Mouse (Mus musculus) hindbrain, embryonic 15.5 days (tissue): ENCODE results near the gene Ncbp3. TPM values are rescaled to one million over a fixed set of nuclear protein-coding genes. Genes with fewer than 3 reads are reported as not detected.

Experiments used
- ATAC-seq: fragments of 200-750 bp; cut with Nextera tagmentation; 2 replicates; pipeline ENCODE4 v1.8.0; 2017; ENCODE audit warnings: low read depth, moderate number of reproducible peaks, moderate TSS enrichment; ENCODE audit not compliant: low FRiP score
- H3K27ac ChIP-seq: fragments of 300-500 bp; sonication (generic); replicated peaks from 2 replicates; pipeline ENCODE4 v1.5.1; 2015; ENCODE audit warnings: mild to moderate bottlenecking, inconsistent platforms
- H3K27me3 ChIP-seq: fragments of 300-500 bp; sonication (generic); 2 replicates; pipeline ENCODE4 v1.6.1; 2015; ENCODE audit warnings: control low read depth, inconsistent platforms
- H3K36me3 ChIP-seq: fragments of 300-500 bp; sonication (generic); 2 replicates; pipeline ENCODE4 v1.6.1; 2015; ENCODE audit warnings: control low read depth, inconsistent platforms
- H3K4me1 ChIP-seq: fragments of 300-500 bp; sonication (generic); replicated peaks from 2 replicates; pipeline ENCODE4 v1.6.1; 2015; ENCODE audit warnings: control low read depth, inconsistent platforms
- H3K4me2 ChIP-seq: fragments of 300-500 bp; sonication (generic); 2 replicates; pipeline ENCODE4 v1.6.1; 2015; ENCODE audit warnings: moderate library complexity, mild to moderate bottlenecking, inconsistent platforms
- H3K4me3 ChIP-seq: fragments of 300-500 bp; sonication (generic); 2 replicates; pipeline ENCODE4 v1.5.1; 2015; ENCODE audit warnings: mild to moderate bottlenecking, inconsistent platforms
- H3K9ac ChIP-seq: fragments of 300-500 bp; sonication (generic); 2 replicates; pipeline ENCODE4 v1.6.1; 2015; ENCODE audit warnings: inconsistent platforms
- H3K9me3 ChIP-seq: fragments of 300-500 bp; sonication (generic); 2 replicates; pipeline ENCODE4 v1.6.1; 2016; ENCODE audit warnings: control low read depth, inconsistent platforms
- WGBS: fragments of 180-500 bp; shearing (Covaris S2); methylation state at CpG from one replicate; pipeline ENCODE4 v1.1.7; 2015; 5-methylcytosine and 5-hydroxymethylcytosine counted together
- polyA plus RNA-seq: library from polyadenylated mRNA; unstranded; fragments of >200 nt; fragmentation: Nextera tagmentation; extraction: Ambion mirVana; gene quantifications from 2 replicates; pipeline ENCODE4 v1.2.1, GENCODE M21; 2015

The Ncbp3 gene
- polyA plus RNA-seq, 1 experiment from 2014 or later, result 10.4 TPM

DNA sequence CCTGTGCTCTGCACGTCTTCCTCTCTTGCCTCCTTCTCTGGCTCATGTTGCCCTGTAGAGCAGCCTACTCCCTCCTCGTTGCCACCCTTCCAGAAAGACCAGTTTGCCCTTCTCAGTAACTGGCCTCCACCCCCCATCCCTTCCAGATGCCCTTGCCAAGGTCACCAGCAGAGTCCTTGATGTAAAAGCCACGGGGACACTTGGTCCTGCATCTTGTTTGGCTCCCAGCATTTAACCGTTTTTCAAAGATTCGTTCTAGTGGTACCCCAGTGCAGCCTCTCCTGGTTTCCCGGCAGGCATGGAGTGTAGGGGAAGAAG lies 31.5 kb upstream of the Ncbp3 start:
- no peak overlapping the region for H3K4me2 ChIP-seq
- H3K27me3 ChIP-seq, result peaks cover 10% of the 10 kb centered on the region; the same call in 1 of the 2 replicates
- peak overlapping the region; percentile 17; the same call in 1 of the 2 replicates for H3K27ac ChIP-seq
- H3K9me3 ChIP-seq, result no peaks in the 10 kb centered on the region
- no peaks in the 10 kb centered on the region for H3K36me3 ChIP-seq
- no peak overlapping the region for H3K4me3 ChIP-seq
- ATAC-seq, result no peak
- no peak overlapping the region for H3K9ac ChIP-seq
- 64% methylated on average over 6 of the region's 6 CpGs for WGBS
- peaks cover 34% of the 10 kb centered on the region for H3K4me1 ChIP-seq

DNA sequence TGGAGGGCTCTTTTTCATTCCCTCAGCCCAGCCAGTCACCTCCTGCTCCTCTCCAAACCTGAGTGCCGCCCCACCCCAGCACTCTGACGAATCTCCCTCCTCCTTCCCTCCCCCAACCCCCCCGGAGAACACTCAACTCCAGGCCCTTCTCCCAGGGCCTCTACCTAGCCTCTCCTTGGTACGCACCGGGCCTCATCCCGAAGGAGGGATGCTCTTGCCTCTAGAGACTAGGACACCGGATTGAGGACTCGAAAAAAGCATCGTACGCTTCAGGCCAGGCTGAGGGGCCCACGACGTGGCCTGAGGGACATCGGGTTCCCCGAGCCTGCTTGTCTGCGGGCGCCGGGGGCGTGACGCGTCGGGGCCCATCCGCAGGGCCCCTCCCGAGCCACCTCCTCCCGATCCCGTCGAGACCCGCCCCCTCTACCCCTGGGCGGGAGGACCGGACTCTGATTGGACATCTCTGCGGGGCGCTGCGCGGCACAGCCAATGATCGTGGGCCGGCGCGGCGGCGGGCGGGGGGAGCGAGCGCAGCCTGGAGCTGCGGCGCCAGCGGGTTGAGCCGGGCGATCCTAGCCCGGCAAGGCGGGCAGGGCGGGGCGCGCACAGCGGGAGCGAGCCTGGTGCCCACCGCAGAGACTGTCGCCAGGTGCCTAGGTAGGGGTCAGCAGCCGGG lies 29.0 kb upstream of the Ncbp3 start, which contains the start of gene Camkk1:
Gene Camkk1, plus strand, starts transcription at position 538 of the 676 bp plus-strand sequence.
- peak within 1 kb of the TSS; percentile 84 for H3K4me3 ChIP-seq
- under 1% methylated on average over 57 of the region's 57 CpGs for whole genome bisulfite sequencing
- peaks cover 10% of the 10 kb centered on the region; the same call in 1 of the 2 replicates for H3K27me3 ChIP-seq
- peak within 1 kb of the TSS; percentile 80 for H3K27ac ChIP-seq
- ATAC-seq, result peak; percentile 93
- H3K4me1 ChIP-seq, result peaks cover 34% of the 10 kb centered on the region
- H3K9me3 ChIP-seq, result no peaks in the 10 kb centered on the region
- peak within 1 kb of the TSS; percentile 76 for H3K9ac ChIP-seq
- no peaks in the 10 kb centered on the region for H3K36me3 ChIP-seq
- peak within 1 kb of the TSS; percentile 94 for H3K4me2 ChIP-seq

- Histone ChIP-seq H3K9me3 (no peaks in the 10 kb centered on the region), H3K4me2 (peak overlapping the region; percentile 94), H3K27me3 (peaks cover 10% of the 10 kb centered on the region; the same call in 1 of the 2 replicates), H3K4me1 (peaks cover 36% of the 10 kb centered on the region), H3K4me3 (peak overlapping the region; percentile 84), H3K27ac (peak overlapping the region; percentile 80), H3K9ac (peak overlapping the region; percentile 76), H3K36me3 (no peaks in the 10 kb centered on the region)
- 1% methylated on average over 45 of the region's 46 CpGs for WGBS
- peak; percentile 68 for ATAC-seq
Observed at GRCm38 (mm10) chr11:73019147-73019795, 28.3 kb upstream of the Ncbp3 start.

GRCm38 (mm10) chr11:73020953-73021800 lies 26.4 kb upstream of the Ncbp3 start:
- Histone ChIP-seq H3K36me3 (no peaks in the 10 kb centered on the region; the same call in 1 of the 2 replicates), H3K4me3 (no peak overlapping the region), H3K9ac (0 out of 2 replicates have a peak overlapping the region, but pooled peaks have one; percentile 3), H3K27ac (no peak overlapping the region), H3K4me1 (peaks cover 23% of the 10 kb centered on the region), H3K9me3 (no peaks in the 10 kb centered on the region), H3K27me3 (peaks cover 10% of the 10 kb centered on the region; the same call in 1 of the 2 replicates), H3K4me2 (no peak overlapping the region)
- ATAC-seq, result no peak
- WGBS, result 58% methylated on average over 7 of the region's 7 CpGs

GRCm38 (mm10) chr11:73023099-73023498 lies 24.5 kb upstream of the Ncbp3 start:
- Histone ChIP-seq H3K9ac (no peak overlapping the region), H3K4me2 (no peak overlapping the region), H3K36me3 (peaks cover 4% of the 10 kb centered on the region; the same call in 1 of the 2 replicates), H3K4me1 (peaks cover 20% of the 10 kb centered on the region), H3K4me3 (no peak overlapping the region), H3K27me3 (peaks cover 3% of the 10 kb centered on the region; the same call in 1 of the 2 replicates), H3K27ac (no peak overlapping the region), H3K9me3 (no peaks in the 10 kb centered on the region)
- 60% methylated on average over 9 of the region's 9 CpGs for WGBS
- no peak for ATAC-seq

DNA sequence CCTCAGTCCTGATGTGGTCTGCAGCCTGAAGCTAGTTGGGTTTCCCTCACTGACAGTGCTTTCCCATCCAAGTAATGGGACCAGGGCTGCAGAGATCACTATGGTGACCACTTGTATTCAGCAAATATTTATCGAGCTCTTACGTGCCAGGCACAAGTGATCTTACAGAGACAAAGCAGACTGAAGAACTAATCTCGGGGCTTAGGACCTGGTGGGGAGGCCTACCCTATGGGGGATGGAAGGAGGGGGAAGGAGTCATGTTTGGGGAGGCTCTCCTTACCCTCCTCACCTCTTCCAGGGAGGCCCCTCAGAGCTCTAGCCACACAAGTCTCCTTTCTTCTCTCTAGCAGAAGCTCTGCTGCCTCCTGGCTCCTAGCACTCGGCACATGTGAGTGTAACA lies 23.8 kb upstream of the Ncbp3 start:
- no peak for ATAC-seq
- Histone ChIP-seq H3K9ac (no peak overlapping the region), H3K9me3 (no peaks in the 10 kb centered on the region), H3K27me3 (peaks cover 3% of the 10 kb centered on the region; the same call in 1 of the 2 replicates), H3K36me3 (peaks cover 7% of the 10 kb centered on the region; the same call in 1 of the 2 replicates), H3K4me3 (no peak overlapping the region), H3K27ac (no peak overlapping the region), H3K4me2 (no peak overlapping the region), H3K4me1 (peaks cover 16% of the 10 kb centered on the region)
- 38% methylated on average over 4 of the region's 4 CpGs for WGBS

DNA sequence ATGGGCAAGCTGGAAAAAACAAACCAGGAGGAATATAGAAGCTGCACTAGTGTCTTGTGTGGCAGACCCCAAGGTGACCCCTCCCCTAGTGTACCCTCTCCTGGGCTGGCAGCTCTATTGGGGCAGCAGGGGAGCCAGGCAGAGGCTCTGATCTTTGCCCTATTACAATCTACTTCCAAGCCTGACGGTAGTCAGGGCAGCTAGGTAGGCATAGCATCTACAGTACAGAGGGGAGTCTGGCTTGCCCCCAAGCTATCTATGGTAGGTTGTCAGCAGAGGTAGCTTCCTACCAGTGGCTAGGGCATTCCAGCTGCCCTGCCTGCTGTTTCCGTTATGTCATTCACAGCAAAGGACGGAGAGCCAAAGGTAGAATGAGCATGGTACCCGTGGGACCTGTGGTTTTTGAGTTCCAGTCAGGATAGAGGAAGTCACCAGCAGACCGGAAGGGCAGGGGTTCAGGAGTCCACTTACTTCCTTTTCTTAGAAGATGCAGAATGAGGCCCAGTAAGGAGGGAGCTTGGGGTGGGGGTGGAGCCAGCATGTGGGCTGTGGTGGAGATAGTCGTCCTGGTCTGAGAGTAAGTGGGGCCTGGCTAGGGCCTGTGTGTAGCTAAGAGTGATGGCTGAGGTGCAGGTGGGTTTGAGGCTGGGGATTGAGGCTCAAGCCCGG lies 23.2 kb upstream of the Ncbp3 start:
- Histone ChIP-seq H3K27ac (no peak overlapping the region), H3K9ac (no peak overlapping the region), H3K4me1 (peaks cover 14% of the 10 kb centered on the region), H3K4me2 (no peak overlapping the region), H3K4me3 (no peak overlapping the region), H3K9me3 (no peaks in the 10 kb centered on the region), H3K36me3 (peaks cover 13% of the 10 kb centered on the region; the same call in 1 of the 2 replicates), H3K27me3 (peaks cover 3% of the 10 kb centered on the region; the same call in 1 of the 2 replicates)
- WGBS, result 65% methylated on average over 7 of the region's 7 CpGs
- ATAC-seq, result no peak

DNA sequence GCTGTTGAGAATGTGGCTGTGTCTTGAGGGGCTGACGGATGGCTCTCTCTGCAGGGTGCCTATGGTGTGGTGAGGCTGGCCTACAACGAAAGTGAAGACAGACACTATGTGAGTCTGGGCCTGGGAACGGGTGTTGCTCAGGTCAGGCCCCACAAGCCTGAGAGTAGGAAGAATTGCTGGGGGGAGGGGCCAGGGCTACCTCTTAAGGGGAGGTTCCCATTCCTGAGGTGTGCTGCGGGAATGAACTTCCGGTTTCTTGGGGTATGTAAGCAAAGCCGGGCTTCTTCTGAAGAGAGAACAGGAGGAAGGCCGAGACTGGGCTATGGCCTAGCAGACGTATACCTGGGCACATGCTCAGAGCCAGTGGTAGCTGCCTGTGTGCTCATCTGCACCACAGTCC lies 20.6 kb upstream of the Ncbp3 start:
- Histone ChIP-seq H3K4me2 (no peak overlapping the region), H3K4me1 (peaks cover 13% of the 10 kb centered on the region), H3K27ac (no peak overlapping the region), H3K36me3 (peaks cover 15% of the 10 kb centered on the region; the same call in 1 of the 2 replicates), H3K9ac (no peak overlapping the region), H3K4me3 (no peak overlapping the region), H3K27me3 (no peaks in the 10 kb centered on the region), H3K9me3 (no peaks in the 10 kb centered on the region)
- WGBS, result 63% methylated on average over 8 of the region's 8 CpGs
- ATAC-seq, result no peak

GRCm38 (mm10) chr11:73030821-73031498 lies 16.6 kb upstream of the Ncbp3 start:
- Histone ChIP-seq H3K4me1 (peaks cover 10% of the 10 kb centered on the region), H3K27me3 (no peaks in the 10 kb centered on the region), H3K4me3 (peak overlapping the region; percentile 34), H3K9ac (peak overlapping the region; percentile 32), H3K9me3 (no peaks in the 10 kb centered on the region), H3K27ac (peak overlapping the region; percentile 72), H3K4me2 (peak overlapping the region; percentile 67), H3K36me3 (peaks cover 23% of the 10 kb centered on the region; the same call in 1 of the 2 replicates)
- ATAC-seq, result peak; percentile 95
- 25% methylated on average over 20 of the region's 20 CpGs for WGBS

GRCm38 (mm10) chr11:73031536-73031935 lies 16.0 kb upstream of the Ncbp3 start:
- ATAC-seq, result no peak
- no peak overlapping the region for H3K4me3 ChIP-seq

GRCm38 (mm10) chr11:73036077-73036476 lies 11.5 kb upstream of the Ncbp3 start:
- WGBS, result 81% methylated on average over 7 of the region's 7 CpGs
- H3K4me2 ChIP-seq, result no peak overlapping the region

More at GRCm38 (mm10) chr11:73031536-73031935, 16.0 kb upstream of the Ncbp3 start:
- H3K4me1 ChIP-seq, result peaks cover 10% of the 10 kb centered on the region
- peak overlapping the region; percentile 72 for H3K27ac ChIP-seq
- peak overlapping the region; percentile 1 for H3K9ac ChIP-seq
- no peaks in the 10 kb centered on the region for H3K9me3 ChIP-seq
- H3K36me3 ChIP-seq, result peaks cover 28% of the 10 kb centered on the region; the same call in 1 of the 2 replicates
- 54% methylated on average over 5 of the region's 5 CpGs for WGBS
- no peaks in the 10 kb centered on the region for H3K27me3 ChIP-seq
- peak overlapping the region; percentile 67 for H3K4me2 ChIP-seq

More at GRCm38 (mm10) chr11:73036077-73036476, 11.5 kb upstream of the Ncbp3 start:
- Histone ChIP-seq H3K4me3 (no peak overlapping the region), H3K9ac (no peak overlapping the region), H3K4me1 (peaks cover 7% of the 10 kb centered on the region), H3K36me3 (peaks cover 29% of the 10 kb centered on the region), H3K27me3 (no peaks in the 10 kb centered on the region), H3K27ac (no peak overlapping the region), H3K9me3 (no peaks in the 10 kb centered on the region)
- ATAC-seq, result no peak
